Mouse (Mus musculus): ENCODE results near the gene Col25a1.

DNA sequence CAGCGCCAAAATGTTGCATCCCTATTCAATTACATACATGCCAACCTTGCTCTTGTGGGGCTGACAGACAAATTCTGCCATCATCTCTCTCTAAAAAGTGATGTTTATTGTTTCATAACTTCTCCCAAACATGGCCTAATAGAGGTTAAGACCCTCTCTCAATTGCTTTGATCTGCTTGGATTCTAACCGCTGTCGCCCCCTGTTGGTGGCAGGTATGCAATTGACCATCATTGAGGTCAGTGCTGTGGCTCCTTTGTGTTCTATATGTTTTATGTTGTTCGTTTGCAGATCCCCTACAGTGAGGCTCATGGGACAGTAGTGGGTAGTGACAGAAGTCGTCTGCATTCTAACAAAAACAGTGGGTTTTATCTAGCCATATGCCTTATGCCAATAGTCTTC lies 441.9 kb downstream of the Col25a1 start:
- no peak for TF ChIP-seq MAX (IDR thresholded peaks at IDR 0.05; ENCODE audit: low read depth)
- no peak for TF ChIP-seq POLR2A (IDR thresholded peaks at IDR 0.05; ENCODE audit: insufficient read length, low read depth)
- no peak for TF ChIP-seq E2F4 (IDR thresholded peaks at IDR 0.05; ENCODE audit: insufficient read depth)
- no peak for TF ChIP-seq USF1 (IDR thresholded peaks at IDR 0.05; ENCODE audit: low read depth)
- no peak for TF ChIP-seq POLR2AphosphoS2 (IDR thresholded peaks at IDR 0.05; ENCODE audit: insufficient read length, low read depth)
- no peak for TF ChIP-seq MYOG (IDR thresholded peaks at IDR 0.05; ENCODE audit: control insufficient read depth in 1 of 3, insufficient read depth in 1 of 3, insufficient read length in 2 of 3, low read depth in 2 of 3)
- TF ChIP-seq REST (IDR thresholded peaks at IDR 0.05; ENCODE audit: insufficient read depth, insufficient read length): no peak
